Mouse (Mus musculus) kidney, postnatal 0 days (tissue): ENCODE data around the gene Mustn1. TPM values are rescaled to one million over a fixed set of nuclear protein-coding genes. Genes with fewer than 3 reads are reported as not detected.
A peak's percentile ranks its signal among the peaks of the same experiment; 100 is the strongest.

Experiments
- ATAC-seq: fragments of 200-750 bp; cut with Nextera tagmentation; replicated peaks from 2 replicates; pipeline ENCODE4 v1.8.0; 2017; ENCODE audit warnings: low read depth, moderate number of reproducible peaks, moderate TSS enrichment, moderate library complexity; ENCODE audit not compliant: low FRiP score
- DNase-seq: peaks from one replicate; pipeline ENCODE4 v3.0.0-alpha.2; 2016; ENCODE audit warnings: low spot score
- H3K27ac ChIP-seq: fragments of 300-500 bp; sonication (generic); 2 replicates; pipeline ENCODE4 v1.5.1; 2014; ENCODE audit warnings: mild to moderate bottlenecking
- H3K27me3 ChIP-seq: fragments of 300-500 bp; sonication (generic); 2 replicates; pipeline ENCODE4 v1.6.1; 2014; ENCODE audit warnings: low read length, mixed read lengths; ENCODE audit not compliant: insufficient read depth
- H3K36me3 ChIP-seq: fragments of 300-500 bp; sonication (generic); 2 replicates; pipeline ENCODE4 v1.6.1; 2014; ENCODE audit warnings: low read length, mixed read lengths; ENCODE audit not compliant: insufficient read depth
- H3K4me1 ChIP-seq: fragments of 300-500 bp; sonication (generic); replicated peaks from 2 replicates; pipeline ENCODE4 v1.6.1; 2014; ENCODE audit warnings: antibody characterized with exemption, low read length, mixed read lengths; ENCODE audit not compliant: insufficient read depth
- H3K4me2 ChIP-seq: fragments of 300-500 bp; sonication (generic); 2 replicates; pipeline ENCODE4 v1.6.1; 2014; ENCODE audit warnings: mild to moderate bottlenecking, low read length, moderate library complexity, mixed read lengths
- H3K4me3 ChIP-seq: fragments of 300-500 bp; sonication (generic); replicated peaks from 2 replicates; pipeline ENCODE4 v1.5.1; 2014; ENCODE audit warnings: low read depth, low read length
- H3K9ac ChIP-seq: fragments of 300-500 bp; sonication (generic); 2 replicates; pipeline ENCODE4 v1.6.1; 2014; ENCODE audit warnings: low read depth, low read length
- H3K9me3 ChIP-seq: fragments of 300-500 bp; sonication (generic); replicated peaks from 2 replicates; pipeline ENCODE4 v1.6.1; 2016; ENCODE audit warnings: low read length, inconsistent platforms, mixed read lengths
- CTCF ChIP-seq: IDR thresholded peaks from 2 replicates; pipeline ENCODE4 v1.5.1; 2016; ENCODE audit warnings: antibody characterized with exemption, low read depth, mild to moderate bottlenecking, moderate library complexity
- WGBS: fragments of 180-500 bp; shearing (Covaris S2); extraction: QIAGEN DNeasy Blood & Tissue Kit; methylation state at CpG from one replicate; pipeline ENCODE4 v1.1.7; 2014; 5-methylcytosine and 5-hydroxymethylcytosine counted together
- polyA plus RNA-seq: library from polyadenylated mRNA; unstranded; fragments of >200 nt; fragmentation: Nextera tagmentation; extraction: Ambion mirVana; gene quantifications from 2 replicates; pipeline ENCODE4 v1.2.1, GENCODE M21; 2015

Mustn1 gene
- polyA plus RNA-seq, 1 experiment from 2014 or later: 8.1 TPM

DNA sequence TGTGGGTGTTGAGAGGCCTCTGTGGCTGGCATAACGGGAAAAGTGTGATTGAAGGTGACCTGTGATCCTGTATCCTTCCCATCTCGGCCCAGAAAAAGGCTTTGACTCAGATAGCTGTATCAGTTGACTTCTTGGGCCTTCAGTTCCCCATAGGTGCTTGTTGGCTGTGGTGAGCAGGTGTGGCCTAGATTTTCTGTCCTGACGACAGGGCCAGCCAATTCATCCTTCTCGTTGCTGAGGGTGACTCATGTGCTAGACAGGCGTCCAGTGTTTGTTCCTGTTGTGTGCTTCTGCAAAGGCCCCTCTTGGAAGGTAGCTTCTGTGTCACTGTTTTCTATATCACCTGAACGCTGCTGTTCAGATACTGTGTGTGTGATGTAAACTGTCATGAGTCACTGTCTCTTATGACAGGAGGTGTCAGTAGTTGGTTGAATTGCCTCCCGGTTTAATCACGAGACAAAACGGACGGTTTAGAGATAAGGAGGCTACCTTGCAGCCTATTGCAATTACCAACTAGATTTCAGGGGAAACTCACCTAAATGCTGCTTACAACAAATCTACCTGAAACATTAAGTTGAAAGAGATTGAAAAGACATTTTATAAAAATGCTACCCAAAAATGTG, 22.0 kb upstream of the Mustn1 start:
- Histone ChIP-seq H3K27me3 (no peaks in the 10 kb centered on the region), H3K4me3 (no peak overlapping the region), H3K36me3 (no peaks in the 10 kb centered on the region), H3K9me3 (no peaks in the 10 kb centered on the region), H3K4me2 (no peak overlapping the region), H3K9ac (no peak overlapping the region), H3K4me1 (no peaks in the 10 kb centered on the region), H3K27ac (no peak overlapping the region)
- no peak for TF ChIP-seq CTCF
- WGBS: 83% methylated on average over 10 of the region's 10 CpGs
- no peak for ATAC-seq
- no peak for DNase-seq

DNA sequence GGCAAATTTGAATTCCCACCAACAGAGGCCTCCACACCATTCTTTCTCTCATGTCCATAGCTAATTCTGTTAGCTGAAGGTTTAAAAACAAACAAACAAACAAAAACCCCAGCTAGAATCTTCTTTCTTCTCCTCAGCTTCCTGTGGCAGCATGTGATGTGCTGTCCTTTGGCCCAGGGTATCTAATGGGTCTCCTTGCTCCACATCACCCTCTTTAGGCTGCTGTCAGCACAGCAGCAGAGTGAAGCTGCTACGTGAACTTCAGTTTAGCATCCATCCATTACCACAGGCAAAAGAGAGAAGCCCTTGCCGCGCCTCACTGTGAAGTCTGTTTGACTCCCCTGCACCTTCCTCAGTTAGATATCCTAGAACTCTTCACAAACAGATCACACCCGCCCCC, 21.0 kb upstream of the Mustn1 start:
- H3K4me3 ChIP-seq: no peak overlapping the region
- WGBS: 57% methylated on average over 4 of the region's 4 CpGs
- H3K4me1 ChIP-seq: no peaks in the 10 kb centered on the region
- H3K9me3 ChIP-seq: no peaks in the 10 kb centered on the region
- no peak overlapping the region for H3K4me2 ChIP-seq
- no peaks in the 10 kb centered on the region for H3K36me3 ChIP-seq
- no peak for ATAC-seq
- peak; percentile 48 for TF ChIP-seq CTCF
- no peaks in the 10 kb centered on the region for H3K27me3 ChIP-seq
- no peak overlapping the region for H3K9ac ChIP-seq
- H3K27ac ChIP-seq: no peak overlapping the region
- DNase-seq: no peak

DNA sequence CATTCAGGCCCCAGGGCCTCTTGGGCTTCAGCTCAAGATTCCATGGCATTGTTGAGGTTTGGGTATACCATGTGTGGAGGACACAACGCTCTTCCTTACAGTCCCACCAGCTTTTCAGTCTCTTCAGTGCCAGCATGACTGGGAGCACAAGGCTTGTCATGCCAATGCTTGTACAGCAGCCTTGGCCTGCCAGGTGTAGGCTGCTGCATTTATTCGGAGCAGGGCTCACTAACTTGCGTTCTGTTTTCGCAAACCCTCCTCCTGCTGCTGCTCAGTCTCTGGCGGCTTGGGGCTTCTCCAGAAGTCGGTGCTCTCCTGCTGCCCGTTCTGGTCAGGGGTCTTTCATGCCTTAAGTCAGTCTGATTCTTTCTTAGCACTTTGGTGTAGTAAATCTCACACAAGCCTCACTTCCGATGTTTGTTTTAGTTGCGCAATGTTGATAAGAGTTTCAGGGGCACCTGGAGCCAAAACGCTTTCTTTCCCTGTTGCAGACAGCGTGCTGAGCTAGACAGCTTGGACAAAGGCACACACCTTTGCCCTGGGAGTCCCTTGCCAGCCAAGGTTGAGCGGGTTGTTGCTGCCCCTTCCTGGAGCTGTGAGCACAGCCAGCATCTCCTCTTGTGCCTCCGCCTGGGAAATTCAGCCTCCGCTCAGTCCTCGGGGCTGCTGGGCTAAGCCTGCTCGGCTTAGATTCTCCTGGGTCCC, 17.4 kb upstream of the Mustn1 start:
- Histone ChIP-seq H3K36me3 (no peaks in the 10 kb centered on the region), H3K4me3 (no peak overlapping the region), H3K4me1 (no peaks in the 10 kb centered on the region), H3K9me3 (no peaks in the 10 kb centered on the region), H3K9ac (no peak overlapping the region), H3K27ac (no peak overlapping the region), H3K27me3 (no peaks in the 10 kb centered on the region), H3K4me2 (no peak overlapping the region)
- TF ChIP-seq CTCF: no peak
- DNase-seq: no peak
- WGBS: 52% methylated on average over 16 of the region's 16 CpGs
- no peak for ATAC-seq

DNA sequence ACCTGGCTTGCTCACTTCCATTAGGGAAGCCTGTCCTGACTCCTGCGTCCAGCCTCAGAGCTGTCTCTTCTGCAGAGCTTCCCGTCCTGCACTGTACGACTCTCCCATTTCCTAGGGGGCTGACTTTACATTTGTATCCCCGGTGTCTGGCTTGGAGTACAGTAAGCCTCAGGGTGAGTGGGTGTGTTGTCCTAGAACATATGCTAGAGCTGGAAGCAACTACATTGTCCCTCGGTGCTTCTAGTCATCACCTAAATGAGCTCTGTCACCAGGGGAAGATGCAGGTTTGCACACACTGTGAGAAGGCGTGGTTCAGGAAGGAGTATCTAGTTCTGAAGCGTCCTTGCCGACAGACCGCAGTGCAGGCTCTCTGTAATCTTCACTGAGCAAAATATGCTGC, 16.6 kb upstream of the Mustn1 start:
- H3K9ac ChIP-seq: no peak overlapping the region
- H3K9me3 ChIP-seq: no peaks in the 10 kb centered on the region
- H3K36me3 ChIP-seq: no peaks in the 10 kb centered on the region
- DNase-seq: no peak
- H3K4me1 ChIP-seq: no peaks in the 10 kb centered on the region
- H3K27ac ChIP-seq: no peak overlapping the region
- H3K27me3 ChIP-seq: no peaks in the 10 kb centered on the region
- ATAC-seq: no peak
- no peak overlapping the region for H3K4me3 ChIP-seq
- WGBS: 85% methylated on average over 9 of the region's 9 CpGs
- TF ChIP-seq CTCF: no peak
- no peak overlapping the region for H3K4me2 ChIP-seq

DNA sequence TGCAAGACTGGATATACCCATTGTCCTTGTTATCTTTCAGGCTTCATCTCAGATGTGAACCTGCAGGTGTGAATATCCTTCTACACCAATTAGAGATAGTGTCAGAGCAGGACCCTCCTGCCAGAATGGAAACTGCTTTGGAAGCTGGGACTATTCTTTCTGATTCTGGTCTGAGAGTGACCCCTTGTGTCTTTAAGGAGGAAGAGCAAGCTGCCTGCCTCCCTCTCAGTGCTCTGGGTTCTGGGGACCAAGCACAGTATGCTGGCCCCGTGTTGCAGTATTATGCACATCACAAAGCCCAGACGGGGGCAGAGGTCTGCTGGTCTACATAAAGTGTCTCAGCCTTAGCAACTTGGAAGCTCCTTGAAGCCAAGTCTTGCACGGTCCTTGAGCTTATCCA, 13.7 kb upstream of the Mustn1 start:
- peak; percentile 75 for TF ChIP-seq CTCF
- peak; percentile 69 for DNase-seq
- 66% methylated on average over 3 of the region's 3 CpGs for WGBS

DNA sequence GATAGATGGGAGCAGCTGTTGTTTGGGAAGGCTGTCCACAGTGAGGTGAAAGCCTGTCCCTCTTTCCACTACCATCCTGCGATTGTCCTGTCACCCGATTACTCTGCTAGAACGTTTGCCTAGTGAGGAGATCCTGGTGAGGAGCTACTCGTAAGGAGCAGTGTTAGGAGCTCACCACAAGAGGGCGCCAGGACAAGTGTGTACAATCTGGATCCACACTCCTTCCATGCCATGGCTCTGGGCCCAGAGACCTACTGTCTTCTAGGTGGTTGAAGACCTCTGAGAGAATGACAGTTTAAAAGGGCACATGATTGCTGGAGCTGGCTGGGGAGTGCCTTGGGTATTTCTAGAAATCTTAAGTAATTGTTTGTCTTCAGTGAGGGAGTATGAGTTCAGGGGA, 12.0 kb upstream of the Mustn1 start:
- no peaks in the 10 kb centered on the region for H3K4me1 ChIP-seq
- ATAC-seq: 0 out of 2 replicates have a peak, but pooled peaks have one; percentile 33
- H3K4me2 ChIP-seq: no peak overlapping the region
- peak; percentile 91 for DNase-seq
- H3K27me3 ChIP-seq: no peaks in the 10 kb centered on the region
- H3K4me3 ChIP-seq: no peak overlapping the region
- WGBS: 26% methylated on average over 5 of the region's 5 CpGs
- no peak overlapping the region for H3K27ac ChIP-seq
- no peaks in the 10 kb centered on the region for H3K36me3 ChIP-seq
- H3K9me3 ChIP-seq: no peaks in the 10 kb centered on the region
- peak; percentile 87 for TF ChIP-seq CTCF
- no peak overlapping the region for H3K9ac ChIP-seq

More for the DNA sequence above, 13.7 kb upstream of the Mustn1 start:
- no peak overlapping the region for H3K4me2 ChIP-seq
- no peak overlapping the region for H3K27ac ChIP-seq
- H3K4me3 ChIP-seq: no peak overlapping the region
- H3K9ac ChIP-seq: no peak overlapping the region
- H3K4me1 ChIP-seq: no peaks in the 10 kb centered on the region
- ATAC-seq: 0 out of 2 replicates have a peak, but pooled peaks have one; percentile 26
- H3K27me3 ChIP-seq: no peaks in the 10 kb centered on the region
- H3K36me3 ChIP-seq: no peaks in the 10 kb centered on the region
- H3K9me3 ChIP-seq: no peaks in the 10 kb centered on the region
